Mouse (Mus musculus): ENCODE measurements at regions not wholly inside any gene's neighbourhood (a gene's known extent, or its start where the extent isn't known, plus 50 kb on each side); places are given as distances from the start of the nearest gene placed in this dataset.

GRCm38 (mm10) chr2:115385207-115386168 lies 196.0 kb upstream of the BC052040 start:
- TF ChIP-seq POLR2AphosphoS2 (IDR thresholded peaks at IDR 0.05; ENCODE audit: insufficient read length, low read depth), result no peak
- no peak for TF ChIP-seq E2F4 (IDR thresholded peaks at IDR 0.05; ENCODE audit: insufficient read depth)
- TF ChIP-seq MYOG (IDR thresholded peaks at IDR 0.05; ENCODE audit: control insufficient read depth in 1 of 3, insufficient read depth in 1 of 3, insufficient read length in 2 of 3, low read depth in 2 of 3), result no peak
- TF ChIP-seq MYOD1 (IDR thresholded peaks at IDR 0.05; ENCODE audit: control insufficient read depth in 1 of 3, insufficient read length in 2 of 3, low read depth in 2 of 3), result no peak
- TF ChIP-seq POLR2A (IDR thresholded peaks at IDR 0.05; ENCODE audit: insufficient read length, low read depth), result no peak
- no peak for TF ChIP-seq CEBPB (IDR thresholded peaks at IDR 0.05; ENCODE audit: insufficient read depth, poor library complexity, severe bottlenecking)
- no peak for TF ChIP-seq USF1 (IDR thresholded peaks at IDR 0.05; ENCODE audit: low read depth)

All from myocyte (in vitro differentiated cells).